Mouse (Mus musculus): Measurements from ENCODE around the gene Dck. TPM values are rescaled to one million over a fixed set of nuclear protein-coding genes. Genes with fewer than 3 reads are reported as not detected.
"Not testable (repeated sequence)": the region's sequence is repeated elsewhere in the genome, so short reads cannot be mapped to it uniquely, and the experiment has no call there.

Gene Dck
- 96.1 and 100 TPM in 2 replicates for polyA plus RNA-seq (2016; fragmentation: Nextera tagmentation; extraction: Ambion mirVana)

GRCm38 (mm10) chr5:88764987-88765481, at the start of gene Dck:
Gene Dck, plus strand, starts transcription at chr5:88764996.
- peak within 1 kb of the TSS; percentile 89 for H3K9ac ChIP-seq
- peaks cover 30% of the 10 kb centered on the region for H3K36me3 ChIP-seq
- H3K4me2 ChIP-seq: peak within 1 kb of the TSS; percentile 80
- H3K27ac ChIP-seq: peak within 1 kb of the TSS; percentile 94
- no peaks in the 10 kb centered on the region for H3K9me3 ChIP-seq (replicated peaks)
- WGBS (ENCODE audit: insufficient replicate concordance): under 1% methylated on average over 51 of the region's 51 CpGs
- peaks cover 52% of the 10 kb centered on the region for H3K4me1 ChIP-seq
- H3K27me3 ChIP-seq (replicated peaks): no peaks in the 10 kb centered on the region
- ATAC-seq: peak; percentile 98
- peak within 1 kb of the TSS; percentile 91 for H3K4me3 ChIP-seq

- Histone ChIP-seq H3K4me2 (no peak overlapping the region), H3K27ac (no peak overlapping the region), H3K9me3 (replicated peaks) (no peaks in the 10 kb centered on the region), H3K27me3 (replicated peaks) (no peaks in the 10 kb centered on the region), H3K4me1 (peaks cover 10% of the 10 kb centered on the region), H3K9ac (no peak overlapping the region), H3K4me3 (no peak overlapping the region), H3K36me3 (no peaks in the 10 kb centered on the region)
- 73% methylated on average over 2 of the region's 2 CpGs for WGBS (ENCODE audit: insufficient replicate concordance)
- ATAC-seq: no peak
These were observed 47.8 kb upstream of the Dck start for GRCm38 (mm10) chr5:88716983-88717382.

- Histone ChIP-seq H3K27ac (peak within 1 kb of the TSS; percentile 96), H3K9ac (peak within 1 kb of the TSS; percentile 99), H3K27me3 (replicated peaks) (no peaks in the 10 kb centered on the region), H3K4me3 (peak within 1 kb of the TSS; percentile 97), H3K4me2 (peak within 1 kb of the TSS; percentile 91), H3K4me1 (peaks cover 42% of the 10 kb centered on the region), H3K36me3 (0 out of 2 replicates have a peak, but pooled peaks cover 3% of the 10 kb centered on the region), H3K9me3 (replicated peaks) (no peaks in the 10 kb centered on the region)
- peak; percentile 86 for ATAC-seq
- WGBS (ENCODE audit: insufficient replicate concordance): under 1% methylated on average over 48 of the region's 54 CpGs
These were observed 44.4 kb upstream of the Dck start, which contains the start of gene Mob1b for GRCm38 (mm10) chr5:88720116-88721002. Gene Mob1b, plus strand, starts transcription at chr5:88720855.

- peak overlapping the region; percentile 96 for H3K27ac ChIP-seq
- peak; percentile 22 for ATAC-seq
- no peaks in the 10 kb centered on the region for H3K9me3 ChIP-seq (replicated peaks)
- H3K36me3 ChIP-seq: peaks cover 6% of the 10 kb centered on the region
- H3K4me3 ChIP-seq: peak overlapping the region; percentile 97
- H3K9ac ChIP-seq: peak overlapping the region; percentile 99
- H3K4me1 ChIP-seq: peaks cover 48% of the 10 kb centered on the region
- H3K4me2 ChIP-seq: peak overlapping the region; percentile 91
- no peaks in the 10 kb centered on the region for H3K27me3 ChIP-seq (replicated peaks)
- WGBS (ENCODE audit: insufficient replicate concordance): under 1% methylated on average over 33 of the region's 38 CpGs
These were observed 43.8 kb upstream of the Dck start for GRCm38 (mm10) chr5:88721003-88721475.

GRCm38 (mm10) chr5:88721565-88722212, 43.1 kb upstream of the Dck start:
- Histone ChIP-seq H3K4me2 (peak overlapping the region; percentile 91), H3K36me3 (peaks cover 8% of the 10 kb centered on the region), H3K27me3 (replicated peaks) (no peaks in the 10 kb centered on the region), H3K9ac (peak overlapping the region; percentile 99), H3K4me3 (peak overlapping the region; percentile 97), H3K9me3 (replicated peaks) (no peaks in the 10 kb centered on the region), H3K27ac (peak overlapping the region; percentile 96), H3K4me1 (peaks cover 53% of the 10 kb centered on the region)
- WGBS (ENCODE audit: insufficient replicate concordance): 1% methylated on average over 31 of the region's 31 CpGs
- peak; percentile 53 for ATAC-seq

- H3K27ac ChIP-seq: peak overlapping the region; percentile 96
- ATAC-seq: no peak
- no peaks in the 10 kb centered on the region for H3K9me3 ChIP-seq (replicated peaks)
- H3K4me3 ChIP-seq: peak overlapping the region; percentile 97
- WGBS (ENCODE audit: insufficient replicate concordance): 8% methylated on average over 4 of the region's 4 CpGs
- H3K27me3 ChIP-seq (replicated peaks): no peaks in the 10 kb centered on the region
- peak overlapping the region; percentile 91 for H3K4me2 ChIP-seq
- H3K9ac ChIP-seq: peak overlapping the region; percentile 99
- peaks cover 8% of the 10 kb centered on the region for H3K36me3 ChIP-seq
- peaks cover 58% of the 10 kb centered on the region for H3K4me1 ChIP-seq
These were observed 42.6 kb upstream of the Dck start for GRCm38 (mm10) chr5:88722213-88722600.

- Histone ChIP-seq H3K4me1 (peaks cover 67% of the 10 kb centered on the region), H3K27ac (peak overlapping the region; percentile 96)
- ATAC-seq: peak; percentile 84
These were observed 40.8 kb upstream of the Dck start for GRCm38 (mm10) chr5:88724030-88724429.

GRCm38 (mm10) chr5:88727593-88728144, 37.1 kb upstream of the Dck start:
- Histone ChIP-seq H3K4me3 (no peak overlapping the region), H3K27me3 (replicated peaks) (no peaks in the 10 kb centered on the region), H3K9me3 (replicated peaks) (no peaks in the 10 kb centered on the region), H3K4me2 (no peak overlapping the region), H3K9ac (no peak overlapping the region), H3K4me1 (peaks cover 53% of the 10 kb centered on the region), H3K27ac (no peak overlapping the region), H3K36me3 (peaks cover 20% of the 10 kb centered on the region)
- WGBS (ENCODE audit: insufficient replicate concordance): 69% methylated on average over 3 of the region's 3 CpGs
- ATAC-seq: no peak

More at GRCm38 (mm10) chr5:88724030-88724429, 40.8 kb upstream of the Dck start:
- Histone ChIP-seq H3K36me3 (peaks cover 13% of the 10 kb centered on the region), H3K9me3 (replicated peaks) (no peaks in the 10 kb centered on the region), H3K9ac (peak overlapping the region; percentile 99; the same call in 1 of the 2 replicates), H3K4me3 (peak overlapping the region; percentile 97), H3K4me2 (peak overlapping the region; percentile 91), H3K27me3 (replicated peaks) (no peaks in the 10 kb centered on the region)
- WGBS (ENCODE audit: insufficient replicate concordance): 14% methylated on average over 3 of the region's 3 CpGs

- ATAC-seq: peak; percentile 51; the same call in 1 of the 2 replicates
- 75% methylated on average over 2 of the region's 2 CpGs for WGBS (ENCODE audit: insufficient replicate concordance)
- H3K4me3 ChIP-seq: no peak overlapping the region
These were observed 30.0 kb upstream of the Dck start for GRCm38 (mm10) chr5:88734786-88735185.

GRCm38 (mm10) chr5:88741065-88741464, 23.7 kb upstream of the Dck start:
- 67% methylated on average over 1 of the region's 1 CpGs for WGBS (ENCODE audit: insufficient replicate concordance)
- peaks cover 55% of the 10 kb centered on the region for H3K36me3 ChIP-seq
- H3K9me3 ChIP-seq (replicated peaks); H3K27me3 ChIP-seq (replicated peaks); H3K9ac ChIP-seq; H3K4me3 ChIP-seq: not testable (repeated sequence)
- H3K4me1 ChIP-seq: peaks cover 13% of the 10 kb centered on the region
- H3K4me2 ChIP-seq: peak overlapping the region; percentile 12; the same call in 1 of the 2 replicates
- 0 out of 2 replicates have a peak overlapping the region, but pooled peaks have one; percentile 10 for H3K27ac ChIP-seq
- peak; percentile 77 for ATAC-seq

More at GRCm38 (mm10) chr5:88734786-88735185, 30.0 kb upstream of the Dck start:
- Histone ChIP-seq H3K4me1 (peaks cover 7% of the 10 kb centered on the region), H3K4me2 (no peak overlapping the region), H3K36me3 (peaks cover 16% of the 10 kb centered on the region; the same call in 1 of the 2 replicates), H3K9ac (no peak overlapping the region), H3K27ac (no peak overlapping the region), H3K27me3 (replicated peaks) (no peaks in the 10 kb centered on the region), H3K9me3 (replicated peaks) (no peaks in the 10 kb centered on the region)

GRCm38 (mm10) chr5:88747774-88748173, 17.0 kb upstream of the Dck start:
- Histone ChIP-seq H3K36me3 (peaks cover 51% of the 10 kb centered on the region), H3K4me1 (no peaks in the 10 kb centered on the region)

More at GRCm38 (mm10) chr5:88747774-88748173, 17.0 kb upstream of the Dck start:
- no peak overlapping the region for H3K27ac ChIP-seq
- no peaks in the 10 kb centered on the region for H3K9me3 ChIP-seq (replicated peaks)
- H3K4me2 ChIP-seq: no peak overlapping the region
- H3K9ac ChIP-seq: no peak overlapping the region
- H3K4me3 ChIP-seq: no peak overlapping the region
- ATAC-seq: no peak
- no peaks in the 10 kb centered on the region for H3K27me3 ChIP-seq (replicated peaks)
- 78% methylated on average over 1 of the region's 1 CpGs for WGBS (ENCODE audit: insufficient replicate concordance)
